Mouse (Mus musculus): ENCODE results near the gene Ptpdc1.

Gene Ptpdc1

DNA sequence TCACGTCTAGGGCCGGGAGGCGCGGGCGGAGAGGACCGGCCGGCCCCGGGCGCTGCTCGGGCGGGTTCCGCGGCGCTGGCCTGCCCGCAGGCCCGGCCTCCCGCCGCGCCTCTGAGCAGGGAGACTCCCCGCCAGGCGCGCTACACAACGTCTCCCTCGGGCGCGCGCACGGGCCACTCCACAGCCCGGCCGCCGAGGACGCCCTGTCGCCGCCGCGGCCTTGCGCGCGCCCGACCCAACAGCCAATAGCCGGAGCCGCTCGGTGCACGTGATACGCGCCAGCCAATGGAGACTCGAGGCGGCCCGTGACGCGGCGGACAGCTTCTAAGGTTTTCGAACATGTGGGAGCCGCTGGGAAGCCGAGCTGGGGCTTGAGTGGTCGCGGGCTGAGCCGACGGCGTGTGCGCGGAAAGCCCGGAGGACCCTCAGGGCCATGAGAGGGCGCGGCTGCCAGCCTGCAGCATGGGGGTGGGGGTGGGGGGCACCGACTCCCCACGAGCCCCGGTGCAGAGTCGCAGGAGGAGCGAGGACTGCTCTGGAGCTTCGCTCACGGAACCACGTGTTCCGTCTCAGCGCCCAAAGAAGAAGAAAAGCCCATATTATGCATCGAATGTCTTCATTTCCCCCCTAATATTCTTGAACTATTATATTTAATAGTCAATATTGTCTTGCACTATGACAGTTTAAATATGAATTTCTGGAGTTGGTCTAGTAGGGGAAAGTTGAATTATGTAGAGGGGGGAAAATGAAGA is at the start of gene Ptpdc1:
Gene Ptpdc1 (minus strand): TSS at position 232 of the 752 bp plus-strand sequence.
- CTCF ChIA-PET: no interaction called here

DNA sequence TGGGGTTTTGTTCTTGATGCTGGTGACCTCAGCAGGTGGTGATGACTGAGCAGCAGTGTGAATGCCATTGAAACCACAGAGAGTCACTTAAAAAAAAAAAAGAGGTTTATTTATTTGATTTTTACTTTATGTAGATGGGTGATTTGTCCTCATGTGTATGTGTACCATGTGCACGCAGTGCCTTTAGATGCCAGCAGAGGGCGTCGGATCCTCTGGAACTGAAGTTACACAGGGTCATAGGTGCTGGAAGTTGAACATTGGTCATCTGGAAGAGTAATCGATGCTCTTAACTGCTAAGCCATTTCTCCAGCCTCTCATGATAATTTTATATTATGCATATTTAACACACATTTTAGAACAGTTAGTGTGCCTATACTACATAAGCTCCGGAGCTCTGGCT is 49.1 kb upstream of the Ptpdc1 start:
- CTCF ChIA-PET: no interaction called here

DNA sequence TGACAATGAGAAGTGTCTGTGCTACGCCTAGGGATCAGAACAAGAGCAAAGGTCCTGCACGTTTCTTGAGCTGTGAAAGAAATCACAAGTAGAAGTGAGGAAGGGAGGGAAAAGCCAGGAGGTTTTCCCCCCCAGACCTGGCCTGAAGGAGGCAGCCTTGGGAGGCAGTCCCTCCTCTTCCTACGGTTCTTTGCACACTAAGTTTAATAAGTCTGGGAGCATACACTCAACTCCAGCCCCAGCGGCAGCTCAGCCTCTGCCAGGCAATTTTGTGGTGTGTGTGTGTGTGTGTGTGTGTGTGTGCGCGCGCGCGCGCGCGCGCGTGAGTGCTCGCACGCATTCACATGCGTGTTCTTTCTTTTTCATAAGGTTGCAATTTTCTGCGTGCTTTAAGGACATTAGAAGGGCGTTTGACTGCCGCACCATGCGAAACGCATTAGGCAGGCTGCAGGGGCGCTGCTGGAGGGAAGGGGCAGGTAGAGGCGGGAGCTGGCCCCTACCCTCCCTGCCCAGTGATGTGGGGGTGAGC is 46.9 kb upstream of the Ptpdc1 start:
- CTCF ChIA-PET: interaction anchor here (0.8 kb wide), 1 partner anchor 1528 kb away, joined by 14 read pairs; no protein-coding TSS in a partner anchor

DNA sequence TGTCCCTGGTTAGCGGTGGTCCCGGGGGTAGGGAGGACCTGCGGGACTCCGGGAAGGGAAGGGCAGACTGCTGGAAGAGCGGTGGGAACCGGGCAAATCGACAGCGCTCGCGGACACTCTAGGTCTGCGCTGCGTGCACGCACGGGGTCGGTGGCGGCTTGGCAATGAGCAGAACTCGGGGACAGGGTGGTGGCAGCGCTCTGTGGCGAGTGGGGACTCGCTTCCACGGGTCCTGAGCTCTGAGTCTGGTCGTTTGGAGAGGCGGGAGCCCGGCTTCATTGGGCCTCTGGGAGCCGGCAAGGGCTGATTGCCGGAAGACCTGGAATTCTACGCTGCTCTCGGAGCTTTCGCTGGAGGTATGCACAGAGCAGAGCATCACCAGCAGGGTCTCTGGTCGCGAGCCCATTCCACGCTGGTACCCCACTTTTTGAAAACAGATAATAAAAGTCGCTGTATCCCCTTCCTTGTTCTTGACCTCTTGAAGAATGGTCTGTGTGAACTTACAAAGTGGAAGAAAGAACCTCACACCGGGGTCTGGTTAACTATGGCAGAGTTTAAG is 43.6 kb upstream of the Ptpdc1 start:
- CTCF ChIA-PET: interaction anchor here (0.6 kb wide), 1 partner anchor 200 kb away, joined by 4 read pairs; no protein-coding TSS in a partner anchor

DNA sequence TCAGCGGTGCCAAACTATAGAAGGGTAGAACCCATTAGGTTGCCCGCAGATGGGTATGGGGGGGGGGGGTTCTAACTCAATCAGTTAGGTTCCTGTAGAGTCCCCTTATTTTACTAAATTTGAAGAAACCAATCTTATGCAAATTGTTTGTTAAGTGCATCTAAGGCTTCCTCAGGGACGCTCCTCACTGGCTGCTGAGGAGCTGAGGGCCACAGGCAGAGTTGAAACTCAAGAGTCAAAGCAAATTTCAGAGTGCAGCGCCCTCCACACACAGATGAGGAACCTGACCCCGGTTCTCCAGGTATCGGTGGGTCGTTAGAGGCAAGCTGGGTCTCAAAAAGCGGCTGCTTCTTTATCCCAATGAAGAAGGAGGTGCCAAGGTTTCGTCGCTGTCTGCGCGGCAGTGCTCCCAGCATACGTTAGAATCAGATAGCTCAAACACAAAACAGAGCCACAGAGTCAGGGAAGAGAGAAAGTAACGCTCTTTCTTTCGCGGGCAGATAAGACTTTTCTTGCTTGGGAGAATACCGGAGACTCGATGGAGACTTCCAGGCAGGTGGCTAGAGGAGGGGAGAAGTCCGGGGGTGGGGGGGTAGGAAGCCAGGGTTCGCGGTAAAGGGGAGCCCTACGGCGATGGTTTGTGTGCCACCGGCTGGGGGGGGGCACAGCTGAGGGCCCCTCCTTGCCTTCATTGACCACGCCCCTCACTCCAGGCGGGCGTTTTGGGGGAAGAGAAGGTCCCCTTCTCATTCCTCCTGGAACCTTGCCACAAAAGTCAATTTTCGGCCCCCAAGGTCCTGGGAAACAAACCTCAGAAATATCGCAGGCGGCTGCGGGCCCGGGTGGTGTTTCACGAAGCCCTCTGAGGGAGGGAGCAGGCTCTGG is 42.9 kb upstream of the Ptpdc1 start:
- CTCF ChIA-PET: interaction anchor here (0.6 kb wide), 1 partner anchor 223 kb away, joined by 8 read pairs; no protein-coding TSS in a partner anchor

DNA sequence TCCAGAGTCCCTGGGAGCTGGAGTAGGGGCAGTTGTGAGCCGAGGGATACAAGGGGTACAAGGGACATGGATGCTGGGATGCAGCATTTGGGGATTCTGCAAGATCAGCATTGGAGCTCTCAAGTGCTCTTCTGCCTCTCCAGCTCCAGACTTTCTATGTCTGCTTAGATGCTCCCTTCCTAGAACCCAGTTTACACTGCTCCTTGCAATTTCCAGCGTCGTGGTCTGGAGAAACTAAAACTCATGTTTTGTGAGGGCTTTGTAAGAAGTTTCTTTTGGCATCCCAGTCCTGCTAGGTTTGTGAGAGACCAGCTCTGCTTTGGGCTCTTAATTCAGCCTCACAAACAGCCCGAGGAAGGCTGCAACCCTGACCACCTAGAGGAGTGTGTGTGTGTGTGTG is 42.0 kb upstream of the Ptpdc1 start:
- CTCF ChIA-PET: interaction anchor here (0.6 kb wide), 1 partner anchor 224 kb away, joined by 8 read pairs; no protein-coding TSS in a partner anchor

DNA sequence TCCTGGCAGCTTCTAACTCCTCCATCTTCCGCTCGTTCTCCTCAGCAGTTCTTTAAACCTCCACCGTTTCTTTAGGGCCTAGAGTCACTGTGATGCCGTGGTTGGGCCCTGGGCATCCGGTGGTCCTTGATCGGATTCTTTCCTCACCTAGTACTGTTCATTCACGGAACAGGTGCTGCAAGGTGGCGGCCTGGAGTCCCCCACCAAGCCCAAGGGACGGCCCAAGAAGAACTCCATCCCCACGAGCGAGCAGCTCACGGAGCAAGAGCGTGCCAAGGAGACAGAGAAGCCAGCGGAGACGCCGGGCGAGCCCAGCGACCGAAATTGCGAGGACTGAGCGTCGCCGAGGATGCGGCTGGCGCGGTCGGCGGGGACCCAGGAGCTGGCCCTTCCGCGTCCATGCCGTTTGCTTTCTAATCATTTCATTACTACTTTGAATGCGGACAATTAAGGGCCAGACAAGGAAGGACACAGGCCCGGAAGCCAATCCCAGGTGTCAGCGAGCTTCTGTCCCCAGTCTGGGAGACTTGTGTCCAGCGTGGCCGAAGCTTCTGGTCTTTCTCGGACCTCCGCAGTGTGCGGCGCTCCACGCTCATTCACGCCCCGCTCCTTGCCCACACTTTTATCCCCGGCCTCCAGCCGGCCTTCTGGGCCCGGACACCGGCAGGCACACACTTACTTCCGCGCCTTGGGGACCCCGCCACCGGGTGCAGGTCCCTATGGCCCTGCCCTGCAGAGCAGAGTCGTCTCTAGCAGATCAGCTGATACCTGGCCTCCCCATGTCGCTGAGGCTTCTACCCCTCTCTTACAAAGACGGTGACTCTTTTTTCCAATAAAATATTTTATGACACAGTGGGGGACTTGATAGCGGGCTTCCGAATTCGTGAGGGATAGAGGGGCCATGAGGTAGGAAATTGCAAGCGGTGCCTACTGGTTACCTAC is 40.5 kb upstream of the Ptpdc1 start:
- CTCF ChIA-PET: interaction anchor here (0.6 kb wide), 1 partner anchor 1115 kb away, joined by 3 read pairs; no protein-coding TSS in a partner anchor

DNA sequence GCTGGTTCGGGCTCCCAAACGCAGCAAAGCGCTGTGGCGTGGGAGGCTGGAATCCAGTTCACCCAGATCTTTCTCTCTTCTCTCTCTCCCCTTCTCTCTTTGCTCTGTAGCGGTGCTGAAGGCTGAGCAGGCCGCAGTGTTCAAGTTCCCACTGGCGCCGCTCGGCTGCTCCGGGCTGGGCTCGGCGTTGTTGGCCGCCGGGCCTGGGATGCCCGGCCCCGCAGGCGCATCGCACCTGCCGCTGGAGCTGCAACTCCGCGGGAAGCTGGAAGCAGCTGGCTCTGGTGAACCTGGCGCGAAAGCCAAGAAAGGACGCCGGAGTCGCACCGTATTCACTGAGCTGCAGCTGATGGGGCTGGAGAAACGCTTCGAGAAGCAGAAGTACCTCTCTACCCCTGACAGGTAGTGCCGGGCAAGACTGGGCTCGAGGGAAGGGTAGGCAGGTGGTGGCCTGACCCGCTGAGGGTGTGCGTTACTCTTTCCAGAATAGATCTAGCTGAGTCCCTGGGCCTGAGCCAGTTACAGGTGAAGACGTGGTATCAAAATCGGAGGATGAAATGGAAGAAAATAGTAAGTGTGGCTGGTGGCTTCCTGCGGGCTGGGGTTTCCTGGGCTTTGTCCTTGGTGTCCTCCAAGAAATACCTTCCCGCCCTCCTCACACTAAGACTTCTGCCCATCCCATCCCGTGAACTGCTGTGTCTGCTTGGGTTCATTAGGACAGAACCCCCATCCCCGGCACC is 39.6 kb upstream of the Ptpdc1 start:
- CTCF ChIA-PET: interaction anchor here (0.6 kb wide), 1 partner anchor 1116 kb away, joined by 3 read pairs; no protein-coding TSS in a partner anchor

DNA sequence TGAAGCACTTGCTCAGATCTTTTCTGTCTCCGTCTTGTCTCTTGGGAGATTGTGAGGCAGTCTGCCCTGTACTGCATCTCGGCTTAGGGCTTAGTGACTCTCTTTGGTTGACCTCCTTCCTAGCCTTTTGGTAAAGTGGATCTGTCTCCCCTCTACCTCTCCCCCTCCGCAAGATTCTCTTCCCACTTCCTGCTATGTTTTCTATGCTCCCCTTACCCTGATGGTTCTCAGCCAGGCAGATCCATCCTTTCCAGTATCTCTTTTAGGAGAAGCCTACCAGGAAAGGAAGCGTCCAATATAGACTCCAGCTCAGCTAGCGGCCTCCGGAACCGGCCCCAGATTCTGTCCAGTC is 38.5 kb upstream of the Ptpdc1 start:
- CTCF ChIA-PET: no interaction called here

DNA sequence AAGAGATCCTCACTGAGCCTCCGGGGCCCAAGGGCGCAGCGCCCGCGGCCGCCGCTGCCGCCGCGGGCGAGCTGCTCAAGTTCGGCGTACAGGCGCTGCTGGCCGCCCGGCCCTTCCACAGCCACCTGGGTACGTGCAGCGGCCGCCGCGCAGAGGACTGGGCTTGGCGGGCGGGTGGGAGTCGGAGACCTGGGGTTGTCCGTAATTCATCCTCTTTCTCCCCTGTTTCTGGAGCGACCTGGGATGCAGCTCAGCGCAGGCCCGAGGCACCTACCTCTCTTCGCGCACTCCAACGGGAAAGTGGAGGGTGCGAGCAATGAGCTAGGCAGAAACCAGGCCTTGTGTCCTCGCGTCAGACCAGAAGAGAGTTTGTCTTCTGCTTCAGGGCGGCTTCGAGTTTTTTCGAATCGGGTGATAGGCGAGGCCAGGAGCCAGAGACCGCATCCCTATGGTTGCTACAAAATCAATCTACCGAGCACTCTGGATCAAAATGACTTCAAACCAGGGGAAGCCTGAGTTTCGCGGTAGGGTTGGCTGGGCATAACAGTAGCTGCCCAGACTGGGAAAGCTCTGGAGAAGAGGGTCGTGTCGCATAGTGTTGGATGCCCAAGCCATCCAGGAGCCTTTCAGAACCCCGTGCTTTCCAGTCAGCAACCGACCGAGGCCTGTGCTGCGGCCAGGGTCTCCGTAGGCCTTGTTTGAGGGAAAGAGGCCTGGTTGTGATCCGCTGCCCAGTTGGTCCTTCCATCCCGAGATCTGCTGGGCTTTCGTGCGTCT is 37.9 kb upstream of the Ptpdc1 start:
- CTCF ChIA-PET: no interaction called here

DNA sequence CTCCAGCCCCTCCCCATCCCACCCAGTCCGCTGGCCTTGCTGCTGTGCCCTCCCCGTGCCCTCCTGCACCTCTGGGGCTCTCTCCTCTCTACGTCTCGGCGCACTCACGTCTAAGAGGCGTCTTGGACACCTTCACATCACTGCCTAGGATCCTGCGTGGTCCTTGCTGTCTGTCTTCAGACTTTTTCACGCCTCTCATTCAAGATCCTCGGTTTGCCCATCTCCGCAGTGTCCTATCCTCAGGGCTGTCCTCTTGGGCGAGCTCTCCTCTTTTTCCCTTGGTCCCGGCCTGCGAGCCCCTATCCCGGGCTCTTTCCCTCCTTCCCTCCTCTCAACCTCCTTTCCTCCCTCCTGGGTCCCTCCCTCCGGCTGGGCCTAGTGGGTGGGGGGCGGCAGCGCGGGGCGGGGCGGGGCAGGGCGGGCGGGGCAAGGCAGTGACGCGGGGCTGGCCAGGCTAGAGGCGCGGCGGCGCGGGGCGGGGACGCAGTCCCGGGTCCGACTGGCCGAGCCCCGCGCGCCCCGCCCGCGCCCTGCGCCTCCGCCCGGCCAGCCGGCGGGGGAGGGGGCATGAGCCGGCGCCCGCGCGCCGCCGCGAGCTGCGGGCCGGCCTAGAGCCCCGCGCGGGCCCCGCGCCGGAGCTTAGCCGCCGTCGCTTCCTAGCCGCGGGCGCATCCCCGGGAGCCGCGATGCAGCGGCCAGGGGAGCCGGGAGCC is 37.1 kb upstream of the Ptpdc1 start, which contains the start of gene Barx1:
Gene Barx1 (plus strand): TSS at position 568 of the 713 bp plus-strand sequence.
- CTCF ChIA-PET: no interaction called here

DNA sequence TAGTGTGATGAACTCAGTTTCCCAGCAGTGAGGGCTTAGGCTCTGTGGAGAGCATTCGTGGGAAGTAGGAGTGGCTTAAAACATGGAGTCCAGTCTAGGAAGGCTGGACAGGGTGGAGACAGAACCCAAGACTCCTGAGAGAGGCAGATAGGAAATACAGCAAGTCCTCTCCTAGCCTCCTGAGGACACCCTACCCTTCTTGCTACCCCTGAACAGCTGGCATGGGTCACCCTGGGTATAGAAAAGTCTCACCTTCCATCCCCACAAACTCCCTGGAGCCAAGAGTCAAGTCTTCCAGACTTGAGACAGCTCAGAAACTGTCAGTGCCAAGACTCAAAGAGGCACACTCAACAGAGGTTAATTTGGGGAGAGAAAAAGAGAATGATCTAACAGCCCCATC is 36.1 kb upstream of the Ptpdc1 start:
- CTCF ChIA-PET: no interaction called here

DNA sequence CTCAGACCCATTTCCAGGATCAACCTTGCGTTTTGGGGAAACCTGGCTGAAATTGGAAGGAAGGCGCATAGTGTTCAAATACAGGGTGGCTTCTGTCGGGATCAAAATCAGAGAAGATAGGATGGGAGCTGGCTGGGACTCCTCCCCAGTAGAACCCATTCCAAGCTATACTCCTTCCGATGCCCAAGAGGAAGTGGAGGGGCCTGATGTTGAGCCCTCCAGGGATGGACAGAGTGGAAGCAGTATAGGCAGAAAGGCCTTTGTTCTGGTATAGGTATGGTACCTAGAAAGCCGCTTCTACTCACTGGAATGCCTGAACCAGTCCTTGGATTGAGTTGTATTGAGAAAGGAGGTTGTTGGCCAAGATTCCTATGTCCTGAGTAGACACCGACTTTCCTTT is 35.3 kb upstream of the Ptpdc1 start:
- CTCF ChIA-PET: no interaction called here

DNA sequence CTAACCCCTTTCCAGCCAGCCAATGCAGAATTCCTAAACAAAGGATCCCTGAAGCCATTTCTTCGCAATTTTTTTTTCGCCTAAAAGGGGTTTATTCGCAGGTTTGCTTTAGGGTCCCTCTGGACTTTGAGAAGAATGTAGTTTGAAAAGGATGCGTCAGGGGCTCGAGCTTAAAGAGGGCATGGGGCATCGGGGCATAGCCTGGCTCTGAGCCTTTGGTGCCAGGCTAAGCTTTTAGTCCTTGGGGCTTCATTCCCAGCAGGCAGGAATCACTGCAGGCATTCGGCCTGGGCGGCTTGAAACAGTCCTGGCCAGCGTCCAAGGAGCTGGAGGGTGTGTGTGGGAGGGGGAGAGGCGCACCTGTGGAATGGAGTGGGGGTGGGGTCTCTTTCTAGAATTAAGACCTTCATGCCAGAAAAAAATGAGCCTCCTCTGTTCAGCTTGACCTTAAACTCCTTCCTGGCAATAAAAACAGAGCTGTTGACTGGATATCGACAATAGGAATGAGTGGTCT is 34.8 kb upstream of the Ptpdc1 start:
- CTCF ChIA-PET: interaction anchor here (0.7 kb wide), 1 partner anchor 471 kb away, joined by 3 read pairs; no protein-coding TSS in a partner anchor

DNA sequence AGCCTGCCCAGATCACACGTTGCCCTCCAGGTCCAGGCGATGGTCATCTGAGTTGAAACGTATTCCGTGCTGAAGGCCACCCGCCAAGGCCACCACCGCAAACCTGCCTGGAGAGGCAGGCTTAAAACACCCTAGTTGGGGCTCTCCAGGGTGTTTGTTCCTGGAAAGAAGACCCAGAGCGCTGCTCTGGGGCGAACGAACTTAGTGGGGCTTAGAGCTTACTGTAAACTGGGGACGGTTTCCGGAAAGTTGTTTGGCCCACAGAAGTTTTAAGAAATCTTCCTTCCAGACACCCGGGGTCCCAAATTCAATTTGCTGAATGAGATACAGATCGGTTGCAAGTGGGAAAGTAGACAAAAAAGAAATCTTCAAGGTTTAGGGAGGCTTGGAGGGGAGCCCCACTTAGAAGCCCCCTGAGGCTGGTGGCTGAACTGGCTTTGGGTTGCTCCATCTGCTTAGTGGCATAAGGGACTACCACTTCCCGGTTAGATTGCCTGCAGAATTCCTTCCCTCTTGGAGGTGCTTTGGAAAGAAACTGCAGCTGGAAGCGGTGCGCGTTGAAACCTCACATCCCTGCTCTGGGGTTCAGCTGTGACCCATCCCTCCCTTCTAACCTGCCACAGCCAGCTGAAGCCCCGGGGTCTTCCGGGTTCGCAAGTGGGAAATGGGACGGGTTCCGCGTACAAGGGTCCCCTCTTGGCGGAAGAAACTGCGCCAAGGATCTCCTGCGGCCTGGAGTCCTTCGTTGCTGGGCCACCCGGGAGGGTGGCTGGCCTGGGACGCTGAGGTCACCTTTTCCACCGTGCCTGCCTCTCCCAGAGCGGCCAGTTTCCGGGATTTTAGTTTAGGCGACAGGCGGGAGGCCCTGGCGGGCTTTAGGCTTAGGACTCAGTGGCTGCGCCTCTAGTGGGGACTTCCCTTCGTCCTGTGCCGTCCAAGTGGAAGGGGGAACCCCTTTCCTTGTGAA is 34.1 kb upstream of the Ptpdc1 start:
- CTCF ChIA-PET: interaction anchor here (0.6 to 0.7 kb wide), 2 partner anchors 351 to 472 kb away, joined by 3 read pairs; no protein-coding TSS in a partner anchor

DNA sequence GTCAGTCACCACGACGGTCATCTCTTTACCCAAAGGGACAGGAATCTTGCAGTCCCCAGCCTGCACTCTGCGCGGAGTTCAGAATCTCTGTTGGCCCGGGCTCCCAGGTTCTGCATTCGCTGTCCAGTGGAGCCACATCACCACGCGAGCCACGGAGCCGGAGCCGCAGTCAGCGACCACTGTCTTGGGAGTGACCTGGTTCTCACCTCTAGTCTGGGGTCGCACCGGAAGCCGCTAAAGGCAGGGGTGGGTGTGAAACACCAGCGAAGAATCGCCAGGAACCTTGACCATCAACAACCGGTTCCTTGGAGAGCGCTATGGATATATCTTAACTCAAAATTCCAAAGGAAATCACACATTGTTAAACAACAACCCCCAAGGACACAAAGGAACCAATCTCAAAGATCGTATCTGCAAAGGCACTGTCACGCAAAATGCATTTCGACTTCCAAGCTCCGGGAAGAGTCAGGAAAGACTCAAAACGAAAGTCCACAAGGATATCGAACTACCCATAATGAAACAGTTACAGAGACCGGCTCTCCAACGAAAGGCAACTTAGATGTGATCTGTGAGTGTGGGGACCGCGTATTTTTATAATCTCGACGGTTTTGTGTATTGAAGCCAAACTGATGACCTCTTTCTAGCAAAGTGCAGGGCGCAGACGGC is 33.3 kb upstream of the Ptpdc1 start:
- CTCF ChIA-PET: interaction anchor here (0.6 kb wide), 1 partner anchor 352 kb away, joined by 3 read pairs; no protein-coding TSS in a partner anchor
